Mouse (Mus musculus) bone marrow macrophage, adult 2 months (primary cell): ENCODE results near the gene Mapkapk5.

Experiments used
- CTCF ChIP-seq: IDR thresholded peaks from 2 replicates; pipeline ENCODE4 v1.5.1; 2012; ENCODE audit warnings: low read depth, mild to moderate bottlenecking, low read length, moderate library complexity
- POLR2A ChIP-seq: IDR thresholded peaks from 2 replicates; pipeline ENCODE4 v1.6.1; 2012; ENCODE audit warnings: mild to moderate bottlenecking, low read depth, low read length, borderline replicate concordance

GRCm38 (mm10) chr5:121506846-121507245 is 38.9 kb downstream of the Mapkapk5 start:
- TF ChIP-seq CTCF, result no peak
- TF ChIP-seq POLR2A, result no peak
